ENCODE assay signal across 8 mouse cellular contexts in the genomic region with DNA sequence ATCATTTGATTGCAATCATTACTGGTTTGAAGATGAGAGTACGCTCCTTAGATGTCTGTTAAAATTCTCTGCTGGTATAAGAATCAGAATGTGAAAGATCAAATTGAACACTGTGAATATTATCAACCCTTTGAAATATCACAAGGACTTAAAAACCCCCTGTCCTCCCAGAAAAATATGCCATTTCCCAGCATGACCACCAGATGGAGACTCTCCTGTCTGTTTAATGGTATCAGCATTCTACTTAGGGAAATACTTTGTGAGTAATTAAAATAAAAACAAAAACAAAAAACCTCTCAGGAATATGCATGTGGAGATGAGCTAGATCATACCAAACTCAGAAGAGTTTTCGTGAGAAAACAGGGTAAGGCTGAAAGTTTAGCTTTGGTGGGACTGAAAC. TPM values are rescaled to one million over a fixed set of nuclear protein-coding genes. Genes with fewer than 3 reads are reported as not detected.
DNase-seq lines count a peak whose midpoint lies in the region; ATAC-seq lines count a peak whose summit lies in the region.

No protein-coding gene starts in this region.

- peak; percentile 10 for DNase-seq in adrenal gland, postnatal 10 days
- no peak for DNase-seq in adrenal gland, adult 8-10 months
- peak; percentile 22 for DNase-seq in kidney, adult 9 months
- no peak for DNase-seq in kidney, adult 18-20 months
- peak; percentile 3 for DNase-seq in urinary bladder, postnatal 14 days (ENCODE audit: low spot score)
- no peak for DNase-seq in urinary bladder, postnatal 10 days (ENCODE audit: low spot score)
- no peak for DNase-seq in spleen, adult 12 weeks (ENCODE audit: low spot score)

- ATAC-seq in inflammation-experienced regulatory T-cells, adult 6 months, result no peak

RNA-seq across cellular contexts. Expression of gene Msl3, which starts 44.3 kb away (rescaled TPM):
- 10 to 100 TPM; 42.4 to 48.3 TPM for total RNA-seq in adrenal gland, postnatal 10 days (2021)
- total RNA-seq in adrenal gland, adult 8-10 months (2022), result 10 to 100 TPM; 49.5 to 53.1 (median 51.4) TPM
- 10 to 100 TPM; 37.5 to 47.7 (median 41.9) TPM for polyA plus RNA-seq in inflammation-experienced regulatory T-cells, adult 6 months (2017; shearing (Covaris generic))

Comparison
In these comparisons a context has a peak if more than half of its experiments do, and no peak if none do; other contexts are left out.
1. DNase-seq: peak in adrenal gland, postnatal 10 days (single experiment), kidney, adult 9 months (single experiment) and urinary bladder, postnatal 14 days (single experiment); none in adrenal gland, adult 8-10 months (single experiment), kidney, adult 18-20 months (single experiment), urinary bladder, postnatal 10 days (single experiment) and spleen, adult 12 weeks (single experiment).